Mouse (Mus musculus) forebrain, embryonic 15.5 days (tissue): ENCODE data around the gene Myh13. TPM values are rescaled to one million over a fixed set of nuclear protein-coding genes. Genes with fewer than 3 reads are reported as not detected.

ENCODE experiments used
- ATAC-seq: fragments of 200-750 bp; cut with Nextera tagmentation; replicated peaks from 2 replicates; pipeline ENCODE4 v1.8.0; 2017; ENCODE audit warnings: mild to moderate bottlenecking, moderate TSS enrichment, moderate library complexity
- H3K27ac ChIP-seq: fragments of 300-500 bp; sonication (generic); replicated peaks from 2 replicates; pipeline ENCODE4 v1.5.1; 2015; ENCODE audit warnings: mild to moderate bottlenecking, inconsistent platforms
- H3K27me3 ChIP-seq: fragments of 300-500 bp; sonication (generic); 2 replicates; pipeline ENCODE4 v1.6.1; 2015; ENCODE audit warnings: inconsistent platforms
- H3K36me3 ChIP-seq: fragments of 300-500 bp; sonication (generic); 2 replicates; pipeline ENCODE4 v1.6.1; 2015; ENCODE audit warnings: mild to moderate bottlenecking, inconsistent platforms
- H3K4me1 ChIP-seq: fragments of 300-500 bp; sonication (generic); 2 replicates; pipeline ENCODE4 v1.6.1; 2015; ENCODE audit warnings: inconsistent platforms
- H3K4me2 ChIP-seq: fragments of 300-500 bp; sonication (generic); replicated peaks from 2 replicates; pipeline ENCODE4 v1.6.1; 2015; ENCODE audit warnings: mild to moderate bottlenecking, inconsistent platforms
- H3K4me3 ChIP-seq: fragments of 300-500 bp; sonication (generic); 2 replicates; pipeline ENCODE4 v1.5.1; 2015; ENCODE audit warnings: mild to moderate bottlenecking, inconsistent platforms
- H3K9ac ChIP-seq: fragments of 300-500 bp; sonication (generic); replicated peaks from 2 replicates; pipeline ENCODE4 v1.6.1; 2015; ENCODE audit warnings: mild to moderate bottlenecking, inconsistent platforms
- H3K9me3 ChIP-seq: fragments of 300-500 bp; sonication (generic); 2 replicates; pipeline ENCODE4 v1.6.1; 2016; ENCODE audit warnings: inconsistent platforms
- WGBS: fragments of 180-500 bp; shearing (Covaris S2); methylation state at CpG from one replicate; pipeline ENCODE4 v1.1.7; 2015; ENCODE audit warnings: mixed read lengths; 5-methylcytosine and 5-hydroxymethylcytosine counted together
- polyA plus RNA-seq: library from polyadenylated mRNA; unstranded; fragments of >200 nt; fragmentation: Nextera tagmentation; extraction: Ambion mirVana; gene quantifications from 2 replicates; pipeline ENCODE4 v1.2.1, GENCODE M21; 2015

Gene Myh13
- 0.04 and 0.14 TPM in 2 replicates for polyA plus RNA-seq

GRCm38 (mm10) chr11:67321358-67321757 lies at the start of gene Myh13:
Myh13 (plus strand) TSS chr11:67321658.
- H3K27me3 ChIP-seq, result no peaks in the 10 kb centered on the region
- no peak within 1 kb of the TSS for H3K27ac ChIP-seq
- no peak within 1 kb of the TSS for H3K4me2 ChIP-seq
- H3K9ac ChIP-seq, result no peak within 1 kb of the TSS
- no peak for ATAC-seq
- no peak within 1 kb of the TSS for H3K4me3 ChIP-seq
- H3K9me3 ChIP-seq, result no peaks in the 10 kb centered on the region
- no peaks in the 10 kb centered on the region for H3K36me3 ChIP-seq
- H3K4me1 ChIP-seq, result no peaks in the 10 kb centered on the region
- 86% methylated on average over 7 of the region's 7 CpGs for WGBS

GRCm38 (mm10) chr11:67276601-67277174 lies 44.8 kb upstream of the Myh13 start, which contains the start of gene Myh8:
Myh8 (plus strand) TSS chr11:67277124.
- ATAC-seq, result no peak
- no peaks in the 10 kb centered on the region for H3K9me3 ChIP-seq
- H3K36me3 ChIP-seq, result no peaks in the 10 kb centered on the region
- H3K4me3 ChIP-seq, result no peak within 1 kb of the TSS
- peaks cover 9% of the 10 kb centered on the region; the same call in 1 of the 2 replicates for H3K4me1 ChIP-seq
- no peak within 1 kb of the TSS for H3K4me2 ChIP-seq
- H3K27ac ChIP-seq, result no peak within 1 kb of the TSS
- no peaks in the 10 kb centered on the region for H3K27me3 ChIP-seq
- no peak within 1 kb of the TSS for H3K9ac ChIP-seq
- WGBS, result 51% methylated on average over 10 of the region's 10 CpGs

- no peaks in the 10 kb centered on the region for H3K36me3 ChIP-seq
- H3K9me3 ChIP-seq, result no peaks in the 10 kb centered on the region
- H3K9ac ChIP-seq, result no peak overlapping the region
- no peaks in the 10 kb centered on the region for H3K27me3 ChIP-seq
- H3K4me3 ChIP-seq, result no peak overlapping the region
- WGBS, result 74% methylated on average over 1 of the region's 1 CpGs
- no peak for ATAC-seq
- no peak overlapping the region for H3K4me2 ChIP-seq
- H3K27ac ChIP-seq, result no peak overlapping the region
- no peaks in the 10 kb centered on the region for H3K4me1 ChIP-seq
These were observed 28.0 kb upstream of the Myh13 start for GRCm38 (mm10) chr11:67293440-67293839.

GRCm38 (mm10) chr11:67313733-67314452 lies 7.6 kb upstream of the Myh13 start:
- Histone ChIP-seq H3K27ac (no peak overlapping the region), H3K9ac (no peak overlapping the region), H3K4me2 (no peak overlapping the region), H3K9me3 (no peaks in the 10 kb centered on the region), H3K4me1 (no peaks in the 10 kb centered on the region), H3K27me3 (no peaks in the 10 kb centered on the region), H3K4me3 (no peak overlapping the region), H3K36me3 (no peaks in the 10 kb centered on the region)
- WGBS, result 57% methylated on average over 15 of the region's 15 CpGs
- no peak for ATAC-seq

- Histone ChIP-seq H3K9ac (no peak overlapping the region), H3K36me3 (no peaks in the 10 kb centered on the region), H3K27ac (no peak overlapping the region), H3K4me3 (no peak overlapping the region), H3K27me3 (no peaks in the 10 kb centered on the region), H3K4me1 (no peaks in the 10 kb centered on the region), H3K4me2 (no peak overlapping the region), H3K9me3 (no peaks in the 10 kb centered on the region)
- no peak for ATAC-seq
- WGBS, result 39% methylated on average over 2 of the region's 2 CpGs
These were observed 5.1 kb downstream of the Myh13 start for GRCm38 (mm10) chr11:67326536-67326935.

GRCm38 (mm10) chr11:67344556-67344955 lies 23.1 kb downstream of the Myh13 start:
- Histone ChIP-seq H3K4me2 (no peak overlapping the region), H3K9ac (no peak overlapping the region), H3K27me3 (no peaks in the 10 kb centered on the region), H3K36me3 (no peaks in the 10 kb centered on the region), H3K27ac (no peak overlapping the region), H3K4me1 (no peaks in the 10 kb centered on the region), H3K4me3 (no peak overlapping the region), H3K9me3 (no peaks in the 10 kb centered on the region)
- ATAC-seq, result no peak
- WGBS, result 56% methylated on average over 3 of the region's 3 CpGs

GRCm38 (mm10) chr11:67345186-67345855 lies 23.9 kb downstream of the Myh13 start:
- Histone ChIP-seq H3K27ac (no peak overlapping the region), H3K4me1 (no peaks in the 10 kb centered on the region), H3K9ac (no peak overlapping the region), H3K27me3 (no peaks in the 10 kb centered on the region), H3K36me3 (no peaks in the 10 kb centered on the region), H3K4me2 (no peak overlapping the region), H3K9me3 (no peaks in the 10 kb centered on the region), H3K4me3 (no peak overlapping the region)
- no peak for ATAC-seq
- 66% methylated on average over 2 of the region's 2 CpGs for WGBS

GRCm38 (mm10) chr11:67345856-67346236 lies 24.4 kb downstream of the Myh13 start:
- Histone ChIP-seq H3K4me3 (no peak overlapping the region), H3K4me2 (no peak overlapping the region), H3K9ac (no peak overlapping the region), H3K27ac (no peak overlapping the region), H3K27me3 (no peaks in the 10 kb centered on the region), H3K4me1 (no peaks in the 10 kb centered on the region), H3K9me3 (no peaks in the 10 kb centered on the region), H3K36me3 (no peaks in the 10 kb centered on the region)
- ATAC-seq, result no peak

GRCm38 (mm10) chr11:67350153-67350768 lies 28.8 kb downstream of the Myh13 start:
- no peaks in the 10 kb centered on the region for H3K9me3 ChIP-seq
- 63% methylated on average over 14 of the region's 14 CpGs for WGBS
- ATAC-seq, result 0 out of 2 replicates have a peak, but pooled peaks have one; percentile 67
- H3K27ac ChIP-seq, result no peak overlapping the region
- H3K9ac ChIP-seq, result no peak overlapping the region
- no peak overlapping the region for H3K4me3 ChIP-seq
- no peaks in the 10 kb centered on the region for H3K36me3 ChIP-seq
- no peaks in the 10 kb centered on the region for H3K4me1 ChIP-seq
- no peak overlapping the region for H3K4me2 ChIP-seq
- no peaks in the 10 kb centered on the region for H3K27me3 ChIP-seq

GRCm38 (mm10) chr11:67353011-67353410 lies 31.6 kb downstream of the Myh13 start:
- Histone ChIP-seq H3K4me3 (no peak overlapping the region), H3K27me3 (no peaks in the 10 kb centered on the region), H3K9ac (no peak overlapping the region), H3K27ac (no peak overlapping the region), H3K36me3 (no peaks in the 10 kb centered on the region), H3K4me1 (no peaks in the 10 kb centered on the region), H3K4me2 (no peak overlapping the region), H3K9me3 (no peaks in the 10 kb centered on the region)
- no peak for ATAC-seq
- 50% methylated on average over 4 of the region's 4 CpGs for WGBS

GRCm38 (mm10) chr11:67358031-67358430 lies 36.6 kb downstream of the Myh13 start:
- WGBS, result 72% methylated on average over 10 of the region's 10 CpGs
- H3K27ac ChIP-seq, result no peak overlapping the region
- ATAC-seq, result no peak
- H3K27me3 ChIP-seq, result no peaks in the 10 kb centered on the region
- H3K9ac ChIP-seq, result no peak overlapping the region
- no peaks in the 10 kb centered on the region for H3K4me1 ChIP-seq
- H3K36me3 ChIP-seq, result no peaks in the 10 kb centered on the region
- no peaks in the 10 kb centered on the region for H3K9me3 ChIP-seq
- H3K4me2 ChIP-seq, result no peak overlapping the region
- no peak overlapping the region for H3K4me3 ChIP-seq

GRCm38 (mm10) chr11:67362236-67362635 lies 40.8 kb downstream of the Myh13 start:
- H3K9ac ChIP-seq, result no peak overlapping the region
- H3K4me1 ChIP-seq, result no peaks in the 10 kb centered on the region
- 83% methylated on average over 3 of the region's 3 CpGs for WGBS
- no peak overlapping the region for H3K4me3 ChIP-seq
- H3K9me3 ChIP-seq, result no peaks in the 10 kb centered on the region
- H3K27me3 ChIP-seq, result no peaks in the 10 kb centered on the region
- H3K27ac ChIP-seq, result no peak overlapping the region
- no peaks in the 10 kb centered on the region for H3K36me3 ChIP-seq
- no peak for ATAC-seq
- H3K4me2 ChIP-seq, result no peak overlapping the region
